Mouse (Mus musculus): Measurements from ENCODE around the gene Mdm2.

GRCm38 (mm10) chr10:117748276-117749049 is 37.9 kb upstream of the Mdm2 start:
- TF ChIP-seq ETS1 (conservative IDR thresholded peaks at IDR 0.05; ENCODE audit: low read depth, low read length) (no peak), EP300 (IDR thresholded peaks at IDR 0.05; ENCODE audit: low read length) (no peak), ZC3H11A (IDR thresholded peaks at IDR 0.05; ENCODE audit: low read depth, low read length) (no peak), MEF2A (IDR thresholded peaks at IDR 0.05; ENCODE audit: borderline replicate concordance, low read depth, low read length) (no peak), CHD1 (IDR thresholded peaks at IDR 0.05; ENCODE audit: low read depth, low read length) (no peak), CTCF (conservative IDR thresholded peaks at IDR 0.05 in 1 of 2, IDR thresholded peaks at IDR 0.05 in 1 of 2; ENCODE audit: low read depth in 2 of 2, low read length in 2 of 2) (no peak), CHD2 (IDR thresholded peaks at IDR 0.05; ENCODE audit: low read length) (no peak), POLR2AphosphoS2 (IDR thresholded peaks at IDR 0.05; ENCODE audit: low read depth, low read length) (no peak), POLR2A (IDR thresholded peaks at IDR 0.05; ENCODE audit: low read depth, low read length) (no peak), RAD21 (IDR thresholded peaks at IDR 0.05; ENCODE audit: low read depth, low read length) (no peak)
